ENCODE assay signal across 21 mouse cellular contexts in the genomic region with DNA sequence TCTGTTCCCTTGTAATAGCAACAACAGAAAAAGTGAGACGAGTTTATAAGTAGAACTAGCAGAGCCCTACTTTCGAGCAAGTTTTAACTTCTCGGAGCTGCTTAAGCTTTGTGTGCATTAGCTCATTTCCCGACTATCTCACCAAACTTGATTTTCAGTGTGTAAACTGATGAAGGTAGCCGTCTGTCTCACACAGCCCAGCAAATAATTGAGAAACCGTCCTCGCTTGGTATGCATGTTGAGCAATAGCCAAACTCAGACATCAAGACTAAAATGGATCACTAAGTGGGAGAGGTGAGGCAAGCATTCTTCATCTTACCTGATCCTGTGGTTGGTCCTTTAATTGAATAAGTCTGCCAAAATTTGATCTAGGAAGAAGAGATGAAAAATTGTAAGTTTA. TPM values are rescaled to one million over a fixed set of nuclear protein-coding genes. Genes with fewer than 3 reads are reported as not detected.
DNase-seq lines count a peak whose midpoint lies in the region; ATAC-seq and TF ChIP-seq lines count a peak whose summit lies in the region.
"Had no signal": no experiment of that assay in that cellular context is flagged by ENCODE, and none has a peak within 500 bp of the region (broad histone marks: within the 10 kb centered on the region; RNA-seq: fewer than 3 reads in every experiment).

No protein-coding gene starts in this region.

- no peak for TF ChIP-seq EP300 in liver, postnatal 0 days (IDR thresholded peaks at IDR 0.05; ENCODE audit: low read depth)

- H3K27me3 ChIP-seq in liver, embryonic 16.5 days (ENCODE audit: control insufficient read depth, insufficient read depth, low read depth, low read length) = no peaks in the 10 kb centered on the region
- H3K27me3 ChIP-seq in liver, embryonic 12.5 days (replicated peaks) = no peaks in the 10 kb centered on the region
- no peaks in the 10 kb centered on the region for H3K27me3 ChIP-seq in midbrain, embryonic 11.5 days (ENCODE audit: control insufficient read depth, insufficient read depth, low read length)
- no peaks in the 10 kb centered on the region for H3K27me3 ChIP-seq in midbrain, embryonic 13.5 days
- H3K27me3 ChIP-seq in liver, postnatal 0 days (ENCODE audit: insufficient read depth, low read length) = no peaks in the 10 kb centered on the region
- H3K27me3 ChIP-seq: embryonic facial prominence, embryonic 13.5 days; heart, embryonic 13.5 days; hindbrain, embryonic 15.5 days had no signal

- H3K36me3 ChIP-seq in liver, embryonic 16.5 days (ENCODE audit: control insufficient read depth, insufficient read depth) = no peaks in the 10 kb centered on the region
- no peaks in the 10 kb centered on the region for H3K36me3 ChIP-seq in liver, embryonic 12.5 days
- H3K36me3 ChIP-seq in midbrain, embryonic 11.5 days (ENCODE audit: control insufficient read depth, insufficient read depth, low read length) = no peaks in the 10 kb centered on the region
- H3K36me3 ChIP-seq in midbrain, embryonic 13.5 days = no peaks in the 10 kb centered on the region
- no peaks in the 10 kb centered on the region for H3K36me3 ChIP-seq in liver, postnatal 0 days (replicated peaks; ENCODE audit: insufficient read depth, low read length)
- H3K36me3 ChIP-seq: forebrain, embryonic 10.5 days; hindbrain, embryonic 15.5 days had no signal

- H3K4me3 ChIP-seq in liver, embryonic 16.5 days (ENCODE audit: low read depth, low read length) = no peak overlapping the region
- H3K4me3 ChIP-seq in liver, embryonic 12.5 days = no peak overlapping the region
- H3K4me3 ChIP-seq in midbrain, embryonic 11.5 days (ENCODE audit: low read depth, low read length) = no peak overlapping the region
- H3K4me3 ChIP-seq in midbrain, embryonic 13.5 days (replicated peaks) = no peak overlapping the region
- no peak overlapping the region for H3K4me3 ChIP-seq in liver, postnatal 0 days (ENCODE audit: low read depth, low read length)
- H3K4me3 ChIP-seq: embryonic facial prominence, embryonic 13.5 days; erythroblast, embryonic 14.5 days; forebrain, embryonic 10.5 days; gastrocnemius, adult 2 months; heart, embryonic 13.5 days; hindbrain, embryonic 15.5 days had no signal

- ATAC-seq in liver, embryonic 16.5 days (ENCODE audit: low read depth) = peak; percentile 73; the same call in 1 of the 2 replicates
- ATAC-seq in liver, embryonic 12.5 days = no peak
- no peak for ATAC-seq in midbrain, embryonic 11.5 days (ENCODE audit: low FRiP score)
- ATAC-seq in midbrain, embryonic 13.5 days = no peak
- ATAC-seq in liver, postnatal 0 days = peak; percentile 79
- ATAC-seq: CD4-positive, CD25-positive, alpha-beta regulatory T cell, adult 4 months; forebrain, embryonic 14.5 days had no signal

- H3K9ac ChIP-seq in liver, embryonic 16.5 days (ENCODE audit: low read depth, low read length) = no peak overlapping the region
- no peak overlapping the region for H3K9ac ChIP-seq in liver, embryonic 12.5 days
- no peak overlapping the region for H3K9ac ChIP-seq in midbrain, embryonic 11.5 days (ENCODE audit: low read length)
- no peak overlapping the region for H3K9ac ChIP-seq in midbrain, embryonic 13.5 days (replicated peaks)
- H3K9ac ChIP-seq in liver, postnatal 0 days (replicated peaks) = no peak overlapping the region
- H3K9ac ChIP-seq: embryonic facial prominence, embryonic 13.5 days; heart, embryonic 13.5 days; hindbrain, embryonic 15.5 days had no signal

- no peaks in the 10 kb centered on the region for H3K4me1 ChIP-seq in liver, embryonic 16.5 days (ENCODE audit: control insufficient read depth, low read depth, low read length)
- H3K4me1 ChIP-seq in liver, embryonic 12.5 days = no peaks in the 10 kb centered on the region
- no peaks in the 10 kb centered on the region for H3K4me1 ChIP-seq in midbrain, embryonic 11.5 days (ENCODE audit: control insufficient read depth, insufficient read depth, low read length)
- H3K4me1 ChIP-seq in midbrain, embryonic 13.5 days (replicated peaks) = peaks cover 1% of the 10 kb centered on the region; the same call in 1 of the 2 replicates
- no peaks in the 10 kb centered on the region; the same call in 1 of the 2 replicates for H3K4me1 ChIP-seq in liver, postnatal 0 days (ENCODE audit: insufficient read depth)
- H3K4me1 ChIP-seq: heart, embryonic 13.5 days; hindbrain, embryonic 15.5 days had no signal

- H3K9me3 ChIP-seq in liver, embryonic 16.5 days (replicated peaks; ENCODE audit: control insufficient read depth, low read length) = no peaks in the 10 kb centered on the region
- H3K9me3 ChIP-seq in liver, embryonic 12.5 days (replicated peaks) = no peaks in the 10 kb centered on the region
- no peaks in the 10 kb centered on the region for H3K9me3 ChIP-seq in midbrain, embryonic 11.5 days (ENCODE audit: control insufficient read depth, low read length)
- no peaks in the 10 kb centered on the region for H3K9me3 ChIP-seq in midbrain, embryonic 13.5 days
- H3K9me3 ChIP-seq in liver, postnatal 0 days (ENCODE audit: low read length) = no peaks in the 10 kb centered on the region
- H3K9me3 ChIP-seq: embryonic facial prominence, embryonic 13.5 days; forebrain, embryonic 10.5 days; heart, embryonic 13.5 days; hindbrain, embryonic 15.5 days had no signal

- no peak for TF ChIP-seq CTCF in liver, postnatal 0 days (IDR thresholded peaks at IDR 0.05; ENCODE audit: low read depth)

- H3K4me2 ChIP-seq in liver, embryonic 16.5 days (ENCODE audit: low read depth, low read length) = no peak overlapping the region
- H3K4me2 ChIP-seq in liver, embryonic 12.5 days = no peak overlapping the region
- no peak overlapping the region for H3K4me2 ChIP-seq in midbrain, embryonic 11.5 days
- H3K4me2 ChIP-seq in midbrain, embryonic 13.5 days (replicated peaks) = no peak overlapping the region
- H3K4me2 ChIP-seq in liver, postnatal 0 days (ENCODE audit: low read depth, low read length) = no peak overlapping the region; the same call in 1 of the 2 replicates
- H3K4me2 ChIP-seq: embryonic facial prominence, embryonic 13.5 days; heart, embryonic 13.5 days; hindbrain, embryonic 15.5 days had no signal

- no peak overlapping the region for H3K27ac ChIP-seq in liver, embryonic 16.5 days (ENCODE audit: low read length)
- no peak overlapping the region for H3K27ac ChIP-seq in liver, embryonic 12.5 days
- H3K27ac ChIP-seq in midbrain, embryonic 11.5 days (ENCODE audit: low read depth, low read length) = no peak overlapping the region
- H3K27ac ChIP-seq in midbrain, embryonic 13.5 days = no peak overlapping the region
- H3K27ac ChIP-seq in liver, postnatal 0 days (ENCODE audit: low read depth) = no peak overlapping the region; the same call in 1 of the 2 replicates
- H3K27ac ChIP-seq: embryonic facial prominence, embryonic 13.5 days; forebrain, embryonic 10.5 days; gastrocnemius, adult 2 months; heart, embryonic 13.5 days; hindbrain, embryonic 15.5 days had no signal

- peak; percentile 72 for DNase-seq in midbrain, embryonic 11.5 days (ENCODE audit: low spot score, missing footprints)
- no peak for DNase-seq in liver, postnatal 0 days
- no peak for DNase-seq in layer of hippocampus, adult 9-11 months
- DNase-seq in right cerebral cortex, postnatal 14 days = no peak
- DNase-seq: adrenal gland, postnatal 10 days; cerebellum, adult 11-12 months; cerebellum, adult 9-10 months; cerebellum, postnatal 25 days; gastrocnemius, adult 2 months; gastrocnemius, postnatal 25 days; heart, postnatal 36 days had no signal

- 51% methylated on average over 7 of the region's 7 CpGs for WGBS in liver, embryonic 16.5 days (ENCODE audit: insufficient replicate concordance)
- 69% methylated on average over 7 of the region's 7 CpGs for WGBS in liver, embryonic 12.5 days (ENCODE audit: insufficient replicate concordance)
- 88% methylated on average over 7 of the region's 7 CpGs for WGBS in midbrain, embryonic 11.5 days
- 94% methylated on average over 7 of the region's 7 CpGs for WGBS in midbrain, embryonic 13.5 days
- 54% methylated on average over 7 of the region's 7 CpGs for WGBS in liver, postnatal 0 days (ENCODE audit: insufficient replicate concordance)

RNA-seq across cellular contexts. Expression of a gene that starts 7.9 kb away (rescaled TPM):
- polyA plus RNA-seq in liver, embryonic 16.5 days (2015; fragmentation: Nextera tagmentation; extraction: Ambion mirVana) = 0.33 and 0.39 TPM in 2 replicates
- polyA plus RNA-seq in liver, embryonic 12.5 days (2016; fragmentation: Nextera tagmentation; extraction: Ambion mirVana) = 0.16 and 0.23 TPM in 2 replicates
- 0.22 and 0.37 TPM in 2 replicates for polyA plus RNA-seq in midbrain, embryonic 11.5 days (2014; fragmentation: Nextera tagmentation; extraction: Ambion mirVana)
- 0.15 and 0.42 TPM in 2 replicates for polyA plus RNA-seq in midbrain, embryonic 13.5 days (2015; fragmentation: Nextera tagmentation; extraction: Ambion mirVana)
- polyA plus RNA-seq in liver, postnatal 0 days (2015; fragmentation: Nextera tagmentation; extraction: Ambion mirVana) = 0.52 and 0.67 TPM in 2 replicates
- polyA plus RNA-seq: erythroblast, embryonic 14.5 days had no signal

RNA-seq across cellular contexts. Expression of a gene that starts 25.2 kb away (rescaled TPM):
- polyA plus RNA-seq in liver, embryonic 16.5 days (2015; fragmentation: Nextera tagmentation; extraction: Ambion mirVana) = 1.6 and 1.7 TPM in 2 replicates
- polyA plus RNA-seq in liver, embryonic 12.5 days (2016; fragmentation: Nextera tagmentation; extraction: Ambion mirVana) = 3.6 and 3.7 TPM in 2 replicates
- 15.2 and 18.1 TPM in 2 replicates for polyA plus RNA-seq in midbrain, embryonic 11.5 days (2014; fragmentation: Nextera tagmentation; extraction: Ambion mirVana)
- polyA plus RNA-seq in midbrain, embryonic 13.5 days (2015; fragmentation: Nextera tagmentation; extraction: Ambion mirVana) = 8.8 and 9.0 TPM in 2 replicates
- 1.2 TPM in 2 replicates for polyA plus RNA-seq in liver, postnatal 0 days (2015; fragmentation: Nextera tagmentation; extraction: Ambion mirVana)

RNA-seq across cellular contexts. Expression of a gene that starts 25.9 kb away (rescaled TPM):
- polyA plus RNA-seq in liver, embryonic 16.5 days (2015; fragmentation: Nextera tagmentation; extraction: Ambion mirVana) = 2.1 and 3.1 TPM in 2 replicates
- polyA plus RNA-seq in liver, embryonic 12.5 days (2016; fragmentation: Nextera tagmentation; extraction: Ambion mirVana) = 3.7 and 4.8 TPM in 2 replicates
- polyA plus RNA-seq in midbrain, embryonic 11.5 days (2014; fragmentation: Nextera tagmentation; extraction: Ambion mirVana) = 6.2 and 10.3 TPM in 2 replicates
- 7.8 and 11.5 TPM in 2 replicates for polyA plus RNA-seq in midbrain, embryonic 13.5 days (2015; fragmentation: Nextera tagmentation; extraction: Ambion mirVana)
- 7.2 and 7.9 TPM in 2 replicates for polyA plus RNA-seq in liver, postnatal 0 days (2015; fragmentation: Nextera tagmentation; extraction: Ambion mirVana)
- polyA plus RNA-seq: erythroblast, embryonic 14.5 days had no signal

Comparison
In these comparisons a context has a peak if more than half of its experiments do, and no peak if none do; other contexts are left out.
1. ATAC-seq: peak in liver, embryonic 16.5 days (single experiment) and liver, postnatal 0 days (single experiment); none in liver, embryonic 12.5 days (single experiment), midbrain, embryonic 11.5 days (single experiment) and midbrain, embryonic 13.5 days (single experiment).